Mouse (Mus musculus) CD4-positive naive resting alpha-beta T cell, adult 76 days (primary cell): ENCODE measurements around the gene Sox2. TPM values are rescaled to one million over a fixed set of nuclear protein-coding genes. Genes with fewer than 3 reads are reported as not detected.

ENCODE experiments used
- total RNA-seq: library from RNA; stranded (reverse); gene quantifications from one replicate; pipeline ENCODE4 v1.2.4, GENCODE M21; 2023

Sox2 gene
- total RNA-seq, result not detected

DNA sequence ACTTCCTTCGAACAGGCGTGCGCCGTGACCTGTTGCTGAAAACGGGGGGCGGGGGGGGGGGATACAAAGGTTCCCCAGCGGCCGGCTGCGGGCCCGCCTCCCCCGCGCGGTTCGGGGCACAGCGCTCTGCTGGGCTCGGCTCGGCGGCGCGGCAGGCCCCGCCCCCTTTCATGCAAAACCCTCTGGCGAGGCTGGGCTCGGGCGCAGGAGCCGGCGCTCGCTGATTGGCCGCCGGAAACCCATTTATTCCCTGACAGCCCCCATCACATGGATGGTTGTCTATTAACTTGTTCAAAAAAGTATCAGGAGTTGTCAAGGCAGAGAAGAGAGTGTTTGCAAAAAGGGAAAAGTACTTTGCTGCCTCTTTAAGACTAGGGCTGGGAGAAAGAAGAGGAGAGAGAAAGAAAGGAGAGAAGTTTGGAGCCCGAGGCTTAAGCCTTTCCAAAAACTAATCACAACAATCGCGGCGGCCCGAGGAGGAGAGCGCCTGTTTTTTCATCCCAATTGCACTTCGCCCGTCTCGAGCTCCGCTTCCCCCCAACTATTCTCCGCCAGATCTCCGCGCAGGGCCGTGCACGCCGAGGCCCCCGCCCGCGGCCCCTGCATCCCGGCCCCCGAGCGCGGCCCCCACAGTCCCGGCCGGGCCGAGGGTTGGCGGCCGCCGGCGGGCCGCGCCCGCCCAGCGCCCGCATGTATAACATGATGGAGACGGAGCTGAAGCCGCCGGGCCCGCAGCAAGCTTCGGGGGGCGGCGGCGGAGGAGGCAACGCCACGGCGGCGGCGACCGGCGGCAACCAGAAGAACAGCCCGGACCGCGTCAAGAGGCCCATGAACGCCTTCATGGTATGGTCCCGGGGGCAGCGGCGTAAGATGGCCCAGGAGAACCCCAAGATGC lies at the start of gene Sox2:
Gene Sox2 (plus strand): TSS at position 680 of the 895 bp plus-strand sequence.

